Mouse (Mus musculus) brown adipose tissue, adult 24 weeks (tissue): ENCODE measurements around the gene Scrt2. TPM values are rescaled to one million over a fixed set of nuclear protein-coding genes. Genes with fewer than 3 reads are reported as not detected.
A peak's percentile ranks its signal among the peaks of the same experiment; 100 is the strongest.

Experiments used
- H3K27ac ChIP-seq: fragments of 200-500 bp; replicated peaks from 2 replicates; pipeline ENCODE4 v1.5.1; 2012; ENCODE audit warnings: low read depth, mild to moderate bottlenecking, low read length
- H3K4me1 ChIP-seq: fragments of 200-500 bp; 2 replicates; pipeline ENCODE4 v1.6.1; 2012; ENCODE audit warnings: low read length, mixed read lengths; ENCODE audit not compliant: control insufficient read depth, insufficient read depth, insufficient read length
- H3K4me3 ChIP-seq: fragments of 200-500 bp; 2 replicates; pipeline ENCODE4 v1.5.1; 2012; ENCODE audit warnings: low read depth, mild to moderate bottlenecking, low read length, moderate library complexity; ENCODE audit not compliant: insufficient read depth
- polyA plus RNA-seq: library from polyadenylated mRNA; stranded (reverse); fragments of >200 nt; gene quantifications from 2 replicates; pipeline ENCODE4 v1.2.4, GENCODE M21; 2012; ENCODE audit not compliant: missing spikeins, insufficient read depth, insufficient read length

Scrt2 gene
- polyA plus RNA-seq, 1 experiment = not detected

DNA sequence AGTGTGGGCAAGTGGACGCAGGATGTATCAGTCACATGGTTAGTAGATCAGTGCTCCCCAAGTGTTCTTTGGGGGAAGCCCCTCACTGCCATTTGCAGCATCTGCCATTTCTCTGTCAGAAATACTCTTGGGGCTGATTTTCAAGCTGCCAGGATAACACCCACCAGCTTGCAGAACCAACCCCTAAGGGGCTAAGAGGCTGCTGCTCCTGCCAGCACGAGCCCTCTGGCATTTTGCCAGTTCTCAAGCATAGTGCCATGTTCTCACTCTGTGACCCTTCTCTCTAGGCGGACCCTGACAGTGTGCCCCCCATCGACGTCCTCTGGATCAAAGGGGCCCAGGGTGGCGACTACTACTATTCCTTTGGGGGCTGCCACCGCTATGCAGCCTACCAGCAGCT lies 27.4 kb downstream of the Scrt2 start:
- no peak overlapping the region for H3K4me3 ChIP-seq
- no peak overlapping the region for H3K27ac ChIP-seq
- peaks cover 7% of the 10 kb centered on the region; the same call in 1 of the 2 replicates for H3K4me1 ChIP-seq

DNA sequence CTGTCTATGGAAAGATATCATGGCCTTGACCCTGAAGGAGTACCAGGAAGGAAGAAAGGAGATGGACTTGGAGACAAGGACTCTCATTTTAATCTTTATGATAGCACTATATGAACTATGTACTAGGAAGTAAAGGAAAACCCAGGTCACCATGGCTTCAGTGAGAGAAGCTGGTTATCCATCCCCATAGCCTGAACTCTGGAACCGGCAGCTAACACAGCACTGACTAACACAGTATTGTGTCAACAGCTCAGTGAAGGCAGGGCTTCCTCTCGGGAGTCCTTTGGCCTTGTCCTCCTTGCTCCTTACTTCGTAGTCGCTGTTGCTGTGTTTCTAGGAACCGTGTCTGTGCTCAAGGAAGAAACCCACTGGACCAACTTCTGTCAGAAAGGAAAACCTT lies 28.1 kb downstream of the Scrt2 start:
- H3K4me1 ChIP-seq = peaks cover 7% of the 10 kb centered on the region; the same call in 1 of the 2 replicates

DNA sequence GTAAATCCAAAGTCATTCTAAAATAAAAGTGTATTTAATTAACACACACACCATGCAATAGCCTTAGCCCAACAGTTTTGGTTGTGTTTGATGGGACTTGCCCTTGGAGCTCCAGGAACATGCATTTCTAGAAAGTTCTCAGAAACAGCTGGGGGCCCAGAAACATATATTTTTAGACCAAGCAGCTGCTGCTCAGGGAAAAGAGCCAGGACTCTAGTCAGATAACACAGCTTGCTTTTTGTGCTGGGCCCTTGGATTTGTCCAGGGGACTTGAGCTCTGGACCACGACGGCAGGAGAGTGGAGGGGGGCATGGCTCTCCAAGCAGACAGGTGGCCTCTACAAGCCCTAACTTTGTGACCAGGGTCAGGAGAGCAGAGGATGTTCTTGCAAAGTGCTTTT lies 30.0 kb downstream of the Scrt2 start:
- no peak overlapping the region for H3K27ac ChIP-seq
- H3K4me3 ChIP-seq = no peak overlapping the region

More for the DNA sequence above, 28.1 kb downstream of the Scrt2 start:
- Histone ChIP-seq H3K27ac (no peak overlapping the region), H3K4me3 (no peak overlapping the region)

DNA sequence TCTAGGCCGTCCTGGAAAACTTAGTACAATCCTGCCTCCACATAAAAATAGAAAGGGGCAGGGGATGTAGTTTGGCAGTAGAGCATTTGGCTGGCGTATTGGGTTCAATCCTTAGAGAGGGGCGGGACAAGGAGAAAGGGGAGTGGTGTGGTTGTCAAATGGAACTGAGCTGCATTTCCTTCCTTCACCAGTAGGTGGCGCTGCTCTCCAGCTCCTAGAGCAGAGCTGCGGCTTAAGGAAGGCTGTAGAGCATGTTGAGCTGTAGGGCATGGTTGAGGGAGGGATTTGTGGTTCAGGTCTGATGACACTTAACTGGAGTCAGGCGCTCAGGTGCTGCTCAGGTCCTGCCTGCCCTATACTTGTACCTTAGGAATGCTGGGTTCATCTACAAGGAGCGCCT lies 30.6 kb downstream of the Scrt2 start:
- Histone ChIP-seq H3K4me1 (peaks cover 2% of the 10 kb centered on the region; the same call in 1 of the 2 replicates), H3K27ac (no peak overlapping the region), H3K4me3 (no peak overlapping the region)

More for the DNA sequence above, 30.0 kb downstream of the Scrt2 start:
- peaks cover 7% of the 10 kb centered on the region; the same call in 1 of the 2 replicates for H3K4me1 ChIP-seq

- Histone ChIP-seq H3K27ac (no peak overlapping the region), H3K4me1 (peaks cover 2% of the 10 kb centered on the region; the same call in 1 of the 2 replicates), H3K4me3 (no peak overlapping the region)
Measured at GRCm38 (mm10) chr2:152112490-152112889, 31.2 kb downstream of the Scrt2 start.

DNA sequence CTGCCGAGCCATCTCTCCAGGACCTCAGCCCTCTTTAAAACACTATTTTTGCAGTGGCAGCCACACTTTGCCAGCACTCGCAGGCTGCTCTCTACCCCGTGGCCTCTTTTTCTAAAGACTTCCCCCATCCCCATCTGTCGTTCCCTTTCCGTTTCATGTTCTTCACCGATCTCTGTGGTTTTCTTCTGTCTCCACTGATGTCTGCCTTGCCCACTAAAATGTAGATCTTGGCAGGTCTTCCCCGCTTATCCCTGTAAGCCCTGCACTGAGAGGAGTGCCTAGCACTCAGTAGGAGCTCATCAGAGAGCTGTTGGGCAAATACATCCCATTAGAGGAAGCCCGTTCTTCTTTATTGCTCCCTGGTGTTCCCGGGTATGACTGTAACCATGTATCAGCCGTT lies 31.6 kb downstream of the Scrt2 start:
- no peak overlapping the region for H3K27ac ChIP-seq
- peaks cover 2% of the 10 kb centered on the region; the same call in 1 of the 2 replicates for H3K4me1 ChIP-seq
- H3K4me3 ChIP-seq = no peak overlapping the region

- peak overlapping the region; percentile 9; the same call in 1 of the 2 replicates for H3K4me3 ChIP-seq
Measured at GRCm38 (mm10) chr2:152114057-152114975, 33.0 kb downstream of the Scrt2 start.

GRCm38 (mm10) chr2:152117694-152118093 lies 36.4 kb downstream of the Scrt2 start:
- Histone ChIP-seq H3K27ac (no peak overlapping the region), H3K4me3 (no peak overlapping the region), H3K4me1 (peaks cover 2% of the 10 kb centered on the region; the same call in 1 of the 2 replicates)

More at GRCm38 (mm10) chr2:152114057-152114975, 33.0 kb downstream of the Scrt2 start:
- H3K4me1 ChIP-seq = peaks cover 2% of the 10 kb centered on the region; the same call in 1 of the 2 replicates
- H3K27ac ChIP-seq = no peak overlapping the region

DNA sequence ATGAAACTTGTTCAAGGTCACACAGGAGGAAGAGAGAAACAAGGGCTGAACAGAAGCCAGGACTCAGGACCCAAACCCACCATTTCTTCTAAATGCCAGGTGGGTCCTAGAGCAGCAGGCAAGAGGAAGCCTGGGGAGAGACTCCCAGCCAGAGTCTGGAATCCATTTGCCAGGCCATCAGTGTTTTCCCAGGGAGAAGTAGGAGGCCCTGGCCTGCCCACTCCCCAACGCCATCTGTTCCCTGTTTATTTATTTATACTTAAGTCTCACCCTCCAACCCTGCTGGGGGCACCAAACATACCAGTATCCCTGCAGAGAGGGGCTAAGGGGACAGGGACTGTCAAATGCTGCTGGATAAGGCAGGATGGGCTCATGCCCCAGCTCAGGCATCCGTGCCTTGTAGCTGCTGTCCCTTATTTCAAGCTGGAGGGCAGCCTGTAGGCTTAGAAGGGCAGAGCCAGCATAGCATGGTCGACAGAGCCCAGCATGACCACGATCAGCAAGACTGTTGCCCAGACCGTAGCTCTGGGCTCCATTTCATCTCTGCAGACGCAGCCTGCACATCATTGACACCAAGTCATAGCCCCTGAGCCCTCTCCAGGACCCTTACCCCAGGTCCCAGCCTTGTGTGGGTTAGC lies 38.0 kb downstream of the Scrt2 start:
- H3K27ac ChIP-seq = no peak overlapping the region
- no peak overlapping the region for H3K4me3 ChIP-seq
- H3K4me1 ChIP-seq = peaks cover 2% of the 10 kb centered on the region; the same call in 1 of the 2 replicates

GRCm38 (mm10) chr2:152122896-152123295 lies 41.6 kb downstream of the Scrt2 start:
- Histone ChIP-seq H3K27ac (no peak overlapping the region), H3K4me1 (no peaks in the 10 kb centered on the region), H3K4me3 (no peak overlapping the region)

- Histone ChIP-seq H3K4me1 (peaks cover 2% of the 10 kb centered on the region; the same call in 1 of the 2 replicates), H3K27ac (no peak overlapping the region), H3K4me3 (no peak overlapping the region)
Measured at GRCm38 (mm10) chr2:152128597-152128996, 47.3 kb downstream of the Scrt2 start.

DNA sequence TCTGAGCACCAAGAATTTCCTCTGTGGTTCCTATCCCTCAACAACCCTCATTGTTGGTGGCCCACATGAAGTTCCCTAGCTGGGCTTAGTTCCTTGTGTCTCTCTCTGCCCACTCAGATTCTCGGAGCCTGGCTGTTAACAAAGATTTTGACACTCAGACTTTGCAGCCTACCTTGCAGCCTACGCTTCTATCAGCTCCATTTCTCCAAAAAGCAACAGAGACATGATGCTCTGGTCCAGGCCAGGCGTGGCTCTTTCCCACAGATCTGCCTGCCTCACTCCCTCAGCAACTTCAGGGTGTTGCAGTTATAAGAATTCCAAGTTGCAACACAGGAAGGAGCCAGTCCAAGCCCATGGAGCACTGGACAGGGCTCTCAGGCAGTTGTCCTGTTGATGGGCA lies 48.4 kb downstream of the Scrt2 start:
- Histone ChIP-seq H3K4me1 (peaks cover 2% of the 10 kb centered on the region; the same call in 1 of the 2 replicates), H3K27ac (no peak overlapping the region), H3K4me3 (no peak overlapping the region)

- Histone ChIP-seq H3K4me1 (peaks cover 2% of the 10 kb centered on the region; the same call in 1 of the 2 replicates), H3K27ac (no peak overlapping the region), H3K4me3 (no peak overlapping the region)
Measured at GRCm38 (mm10) chr2:152132016-152132415, 50.7 kb downstream of the Scrt2 start.

DNA sequence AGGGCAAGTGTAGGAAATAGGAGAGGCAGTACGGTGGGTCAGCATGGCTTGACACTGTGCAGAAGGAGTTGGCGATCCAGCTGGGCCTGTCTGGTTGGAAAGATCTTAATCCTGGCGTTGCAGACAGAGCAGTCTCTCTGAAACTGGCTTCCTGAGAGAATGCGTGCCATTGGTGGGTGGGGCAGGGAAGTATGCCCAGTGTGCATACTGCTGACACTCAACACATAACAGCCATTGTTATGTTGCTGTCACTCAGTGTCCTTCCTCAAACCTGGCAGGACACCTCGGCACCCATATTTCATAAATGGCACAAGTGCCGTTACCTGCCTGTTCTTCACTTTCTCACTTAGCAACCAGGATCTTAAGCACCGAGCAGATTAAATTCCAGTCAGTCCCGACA lies 51.4 kb downstream of the Scrt2 start:
- Histone ChIP-seq H3K4me3 (no peak overlapping the region), H3K4me1 (peaks cover 2% of the 10 kb centered on the region; the same call in 1 of the 2 replicates), H3K27ac (no peak overlapping the region)
